Mouse (Mus musculus) heart, embryonic 10.5 days (tissue): ENCODE measurements at regions not wholly inside any gene's neighbourhood (a gene's known extent, or its start where the extent isn't known, plus 50 kb on each side); places are given as distances from the start of the nearest gene placed in this dataset.

Source experiments
- DNase-seq: peaks from one replicate; pipeline ENCODE4 v3.0.0-alpha.2; 2017; ENCODE audit warnings: low spot score
- H3K27ac ChIP-seq: fragments of 300-500 bp; sonication (generic); 2 replicates; pipeline ENCODE4 v1.5.1; 2016; ENCODE audit warnings: mild to moderate bottlenecking
- H3K27me3 ChIP-seq: fragments of 300-500 bp; sonication (generic); 2 replicates; pipeline ENCODE4 v1.6.1; 2016; ENCODE audit warnings: mild to moderate bottlenecking; ENCODE audit not compliant: poor library complexity, insufficient read depth, severe bottlenecking
- H3K36me3 ChIP-seq: fragments of 300-500 bp; sonication (generic); 2 replicates; pipeline ENCODE4 v1.6.1; 2016; ENCODE audit warnings: mild to moderate bottlenecking, moderate library complexity
- H3K4me1 ChIP-seq: fragments of 300-500 bp; sonication (generic); 2 replicates; pipeline ENCODE4 v1.6.1; 2016; ENCODE audit warnings: mild to moderate bottlenecking
- H3K4me3 ChIP-seq: fragments of 300-500 bp; sonication (generic); 2 replicates; pipeline ENCODE4 v1.5.1; 2016; ENCODE audit warnings: mild to moderate bottlenecking, moderate library complexity
- H3K9me3 ChIP-seq: fragments of 300-500 bp; sonication (generic); 2 replicates; pipeline ENCODE4 v1.6.1; 2016; ENCODE audit warnings: mild to moderate bottlenecking, moderate library complexity
- WGBS: fragments of 180-500 bp; shearing (Covaris S2); methylation state at CpG from one replicate; pipeline ENCODE4 v1.1.7; 2016; 5-methylcytosine and 5-hydroxymethylcytosine counted together

- no peak for DNase-seq
- Histone ChIP-seq H3K9me3 (no peaks in the 10 kb centered on the region), H3K27me3 (no peaks in the 10 kb centered on the region), H3K36me3 (no peaks in the 10 kb centered on the region), H3K27ac (no peak overlapping the region), H3K4me3 (no peak overlapping the region), H3K4me1 (peaks cover 4% of the 10 kb centered on the region; the same call in 1 of the 2 replicates)
- 29% methylated on average over 5 of the region's 5 CpGs for WGBS
These were observed 79.1 kb downstream of the Sptssa start for GRCm38 (mm10) chr12:54577235-54577634.

DNA sequence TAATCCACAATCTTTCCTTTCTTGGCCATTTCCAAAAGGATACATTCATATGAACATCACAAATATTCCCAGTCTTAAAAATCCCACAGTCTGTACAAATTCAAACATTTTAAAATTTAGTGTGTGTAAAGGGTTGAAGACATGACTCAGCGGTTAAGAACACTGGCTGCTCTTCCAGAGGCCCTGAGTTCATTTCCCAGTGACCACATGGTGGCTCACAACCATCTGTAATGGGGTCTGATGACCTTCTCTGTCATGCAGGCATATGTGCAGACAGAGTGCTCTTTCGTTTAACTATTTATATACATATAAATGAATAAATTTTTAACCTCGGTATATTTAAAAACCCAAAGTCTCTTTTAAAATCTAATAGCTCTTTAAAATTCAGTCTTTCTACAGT lies 79.6 kb downstream of the Sptssa start:
- Histone ChIP-seq H3K36me3 (no peaks in the 10 kb centered on the region), H3K4me1 (peaks cover 4% of the 10 kb centered on the region; the same call in 1 of the 2 replicates), H3K9me3 (no peaks in the 10 kb centered on the region), H3K27ac (no peak overlapping the region), H3K4me3 (no peak overlapping the region), H3K27me3 (no peaks in the 10 kb centered on the region)
- 79% methylated on average over 3 of the region's 3 CpGs for WGBS
- DNase-seq, result no peak

GRCm38 (mm10) chr12:54572866-54573265 lies 83.5 kb downstream of the Sptssa start:
- WGBS, result 93% methylated on average over 8 of the region's 8 CpGs

GRCm38 (mm10) chr12:54568078-54568931 lies 88.1 kb downstream of the Sptssa start:
- H3K4me1 ChIP-seq, result no peaks in the 10 kb centered on the region
- no peaks in the 10 kb centered on the region for H3K27me3 ChIP-seq
- H3K27ac ChIP-seq, result no peak overlapping the region
- no peaks in the 10 kb centered on the region for H3K36me3 ChIP-seq
- no peak for DNase-seq
- 59% methylated on average over 6 of the region's 6 CpGs for WGBS
- no peak overlapping the region for H3K4me3 ChIP-seq
- H3K9me3 ChIP-seq, result no peaks in the 10 kb centered on the region

More at GRCm38 (mm10) chr12:54572866-54573265, 83.5 kb downstream of the Sptssa start:
- DNase-seq, result no peak
- H3K4me1 ChIP-seq, result peaks cover 4% of the 10 kb centered on the region; the same call in 1 of the 2 replicates
- H3K4me3 ChIP-seq, result no peak overlapping the region
- no peaks in the 10 kb centered on the region for H3K27me3 ChIP-seq
- no peaks in the 10 kb centered on the region for H3K36me3 ChIP-seq
- H3K9me3 ChIP-seq, result no peaks in the 10 kb centered on the region
- no peak overlapping the region for H3K27ac ChIP-seq

DNA sequence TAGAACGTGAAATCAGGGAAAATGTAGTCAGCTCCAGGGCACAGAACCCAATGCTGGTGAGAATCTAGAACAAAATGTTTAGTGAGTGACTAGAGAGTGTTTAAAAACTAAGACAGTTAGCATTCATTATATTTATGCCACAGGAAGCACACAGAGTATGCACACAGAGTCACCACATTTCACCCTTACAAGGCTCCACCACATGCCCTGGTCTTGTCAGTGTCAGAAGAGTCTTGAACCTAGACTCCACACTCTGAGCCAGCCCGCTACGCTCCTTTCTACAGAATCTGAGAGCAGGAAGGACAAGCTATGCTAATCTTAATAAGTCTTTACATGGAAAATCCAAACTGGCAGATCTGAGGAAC lies 89.0 kb downstream of the Sptssa start:
- H3K9me3 ChIP-seq, result no peaks in the 10 kb centered on the region
- no peak for DNase-seq
- H3K27ac ChIP-seq, result no peak overlapping the region
- 85% methylated on average over 3 of the region's 3 CpGs for WGBS
- H3K36me3 ChIP-seq, result no peaks in the 10 kb centered on the region
- no peaks in the 10 kb centered on the region for H3K27me3 ChIP-seq
- H3K4me3 ChIP-seq, result no peak overlapping the region
- no peaks in the 10 kb centered on the region for H3K4me1 ChIP-seq

DNA sequence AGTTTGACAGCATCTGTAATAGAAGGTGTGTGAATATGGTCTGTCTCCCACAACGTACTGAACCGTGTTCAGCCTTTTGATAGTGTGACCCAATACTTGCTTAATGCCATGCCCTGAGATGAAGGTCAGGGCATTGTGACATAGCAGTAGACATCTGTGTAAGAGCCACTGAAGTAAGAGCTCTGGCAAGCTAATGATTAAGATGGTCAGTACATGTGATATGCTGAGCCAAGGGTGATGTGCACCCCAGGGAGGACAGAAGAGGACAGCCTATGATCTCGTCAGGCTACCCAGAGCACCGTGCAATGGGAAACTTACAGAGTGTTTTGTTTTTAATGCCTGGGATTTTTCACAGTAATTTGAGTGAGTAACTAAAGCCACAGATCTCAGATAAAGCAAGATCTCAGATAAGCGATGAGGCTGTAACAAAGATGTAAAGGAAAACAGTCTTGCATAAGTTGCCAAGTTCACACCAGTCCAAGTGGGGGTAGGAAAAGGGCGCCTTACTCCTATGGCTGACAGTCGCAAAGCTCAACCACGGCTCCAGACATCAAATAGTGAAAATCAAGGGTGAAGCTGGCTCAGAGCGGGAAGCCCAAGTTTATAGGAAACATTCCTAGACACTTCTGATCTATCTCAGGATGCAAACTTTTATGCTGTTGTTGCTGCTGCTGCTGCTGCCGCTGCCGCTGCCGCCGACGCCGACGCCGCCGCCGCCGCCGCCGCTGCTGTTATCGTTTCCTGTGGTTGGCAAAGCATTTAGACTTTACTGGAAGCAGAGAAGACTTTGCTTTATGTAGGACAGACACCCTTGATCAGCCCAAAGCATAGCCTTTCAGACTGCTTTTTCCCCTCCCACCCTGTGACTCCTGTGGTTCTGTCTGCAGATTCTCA lies 89.6 kb downstream of the Sptssa start:
- Histone ChIP-seq H3K27me3 (no peaks in the 10 kb centered on the region), H3K4me1 (no peaks in the 10 kb centered on the region), H3K4me3 (no peak overlapping the region), H3K27ac (no peak overlapping the region), H3K36me3 (no peaks in the 10 kb centered on the region), H3K9me3 (no peaks in the 10 kb centered on the region)
- DNase-seq, result no peak
- 86% methylated on average over 23 of the region's 23 CpGs for WGBS

- WGBS, result 83% methylated on average over 4 of the region's 4 CpGs
- Histone ChIP-seq H3K27ac (no peak overlapping the region), H3K4me3 (no peak overlapping the region), H3K9me3 (no peaks in the 10 kb centered on the region), H3K36me3 (no peaks in the 10 kb centered on the region), H3K27me3 (no peaks in the 10 kb centered on the region), H3K4me1 (no peaks in the 10 kb centered on the region)
- DNase-seq, result no peak
These were observed 94.4 kb downstream of the Sptssa start for GRCm38 (mm10) chr12:54561981-54562380.

DNA sequence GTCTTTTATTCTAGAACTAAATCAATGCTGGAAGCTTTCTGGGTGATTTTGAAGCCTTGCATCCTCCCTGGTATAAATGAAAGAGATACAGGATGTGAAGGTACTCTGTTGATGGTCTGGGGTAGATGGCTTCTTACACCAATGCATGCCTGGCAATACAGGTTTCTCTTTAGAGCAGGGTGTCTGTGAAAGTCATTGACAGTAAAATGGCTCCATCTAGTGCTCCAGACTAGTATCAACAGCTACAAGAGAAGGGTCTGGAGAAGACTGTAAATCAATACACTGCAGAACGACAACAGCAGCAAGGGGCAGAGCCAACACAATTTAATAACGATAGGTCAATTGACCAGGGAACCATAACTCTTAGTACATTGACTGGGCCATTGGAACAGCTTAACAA lies 98.3 kb downstream of the Sptssa start:
- no peaks in the 10 kb centered on the region for H3K27me3 ChIP-seq
- H3K9me3 ChIP-seq, result no peaks in the 10 kb centered on the region
- no peak for DNase-seq
- no peaks in the 10 kb centered on the region for H3K36me3 ChIP-seq
- H3K4me3 ChIP-seq, result no peak overlapping the region
- no peak overlapping the region for H3K27ac ChIP-seq
- 64% methylated on average over 2 of the region's 2 CpGs for WGBS
- H3K4me1 ChIP-seq, result no peaks in the 10 kb centered on the region

- Histone ChIP-seq H3K36me3 (no peaks in the 10 kb centered on the region), H3K9me3 (no peaks in the 10 kb centered on the region), H3K4me1 (no peaks in the 10 kb centered on the region), H3K4me3 (no peak overlapping the region), H3K27me3 (no peaks in the 10 kb centered on the region), H3K27ac (no peak overlapping the region)
- WGBS, result 82% methylated on average over 9 of the region's 9 CpGs
- DNase-seq, result no peak
These were observed 106.7 kb downstream of the Sptssa start for GRCm38 (mm10) chr12:54549659-54550058.

DNA sequence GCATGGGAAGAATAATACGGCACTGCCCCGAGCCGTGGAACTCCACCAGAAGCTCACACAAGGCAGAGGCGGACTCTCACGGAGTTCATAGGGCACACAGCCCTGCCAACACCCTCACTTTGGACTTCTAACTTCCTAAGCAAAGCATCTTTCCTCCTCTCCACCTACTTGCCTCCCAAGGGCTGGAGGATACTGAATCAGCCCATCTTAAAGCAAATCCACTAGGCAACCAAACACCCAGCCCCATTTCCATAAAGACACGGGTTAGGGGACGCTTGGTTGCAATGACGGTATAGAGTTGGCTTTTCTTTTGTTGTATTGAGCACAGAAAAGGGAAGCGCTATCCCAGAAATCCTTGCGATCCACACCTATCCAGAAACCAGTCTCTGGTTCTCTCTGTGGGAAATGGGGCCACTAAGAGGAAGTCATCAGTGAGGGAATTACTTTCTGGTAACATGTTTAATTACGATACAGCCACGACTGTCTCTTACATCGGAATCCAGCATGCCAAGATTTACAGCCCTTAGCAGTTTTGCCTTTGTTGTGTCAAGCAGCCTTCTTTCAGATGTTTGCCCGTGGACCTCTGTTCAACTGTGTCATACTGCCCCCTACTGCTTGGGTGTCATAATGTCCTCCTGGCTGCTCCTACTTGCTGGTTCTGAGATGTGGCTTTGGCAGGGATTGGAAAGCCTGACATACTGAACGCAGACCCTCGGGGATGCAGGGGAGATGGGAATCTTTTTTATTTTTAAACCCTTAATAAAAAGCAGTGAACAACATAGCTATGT lies 110.4 kb downstream of the Sptssa start:
- Histone ChIP-seq H3K4me1 (no peaks in the 10 kb centered on the region), H3K27me3 (no peaks in the 10 kb centered on the region), H3K36me3 (no peaks in the 10 kb centered on the region), H3K9me3 (no peaks in the 10 kb centered on the region), H3K27ac (peak overlapping the region; percentile 33; the same call in 1 of the 2 replicates), H3K4me3 (no peak overlapping the region)
- DNase-seq, result peak; percentile 84
- 42% methylated on average over 16 of the region's 16 CpGs for WGBS

- Histone ChIP-seq H3K4me3 (no peak overlapping the region), H3K27ac (no peak overlapping the region), H3K27me3 (no peaks in the 10 kb centered on the region), H3K36me3 (no peaks in the 10 kb centered on the region), H3K4me1 (peaks cover 2% of the 10 kb centered on the region; the same call in 1 of the 2 replicates), H3K9me3 (no peaks in the 10 kb centered on the region)
- 70% methylated on average over 4 of the region's 4 CpGs for WGBS
- DNase-seq, result no peak
These were observed 118.1 kb downstream of the Sptssa start for GRCm38 (mm10) chr12:54538320-54538705.

DNA sequence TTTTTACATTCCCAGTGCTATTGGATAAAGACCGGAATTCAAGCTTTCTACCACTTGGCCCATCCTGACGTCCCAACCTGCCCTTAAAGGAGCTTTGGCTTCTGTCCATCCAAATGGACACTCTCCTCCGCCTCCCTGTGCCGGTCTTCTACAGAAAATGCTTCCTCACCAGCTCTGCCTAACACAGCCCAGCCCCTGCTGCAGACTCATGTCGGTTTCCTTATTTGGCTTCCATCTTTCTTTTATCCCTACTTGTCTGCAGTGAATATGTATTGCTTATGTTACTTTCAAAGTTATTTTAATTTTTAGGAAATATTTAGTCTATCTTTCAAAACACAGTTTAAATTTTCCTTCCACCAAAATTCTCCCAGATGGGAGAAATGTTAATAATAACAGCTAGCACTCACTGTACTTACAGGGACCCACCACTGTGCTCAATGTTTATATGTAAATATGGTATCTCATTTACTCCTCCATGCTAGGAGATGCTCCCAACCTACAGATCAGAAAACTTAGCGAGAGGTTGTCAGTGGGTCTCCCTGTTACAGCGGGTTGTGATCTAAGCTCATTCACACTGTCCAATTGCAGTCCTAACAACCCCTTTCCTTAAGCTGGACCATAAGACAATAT lies 118.6 kb downstream of the Sptssa start:
- H3K27me3 ChIP-seq, result no peaks in the 10 kb centered on the region
- H3K4me3 ChIP-seq, result no peak overlapping the region
- no peaks in the 10 kb centered on the region for H3K36me3 ChIP-seq
- H3K4me1 ChIP-seq, result peaks cover 4% of the 10 kb centered on the region; the same call in 1 of the 2 replicates
- H3K9me3 ChIP-seq, result no peaks in the 10 kb centered on the region
- WGBS, result 80% methylated on average over 7 of the region's 7 CpGs
- DNase-seq, result no peak
- H3K27ac ChIP-seq, result no peak overlapping the region
